Mouse (Mus musculus): ENCODE data around the gene Etv2.

Etv2 gene

GRCm38 (mm10) chr7:30614454-30614853 lies 21.2 kb downstream of the Etv2 start:
- in situ Hi-C loops (cut with MboI, MseI), result no loop called here

GRCm38 (mm10) chr7:30613529-30614112 lies 22.0 kb downstream of the Etv2 start:
- in situ Hi-C loops (cut with MboI, MseI), result no loop called here

- in situ Hi-C loops (cut with MboI, MseI), result no loop called here
Observed at GRCm38 (mm10) chr7:30612654-30613402, 22.8 kb downstream of the Etv2 start, which contains the start of gene Upk1a. Gene Upk1a (minus strand): TSS chr7:30612847.

- in situ Hi-C loops (cut with MboI, MseI), result no loop called here
Observed at GRCm38 (mm10) chr7:30610043-30610442, 25.6 kb downstream of the Etv2 start.

GRCm38 (mm10) chr7:30608476-30608875 lies 27.2 kb downstream of the Etv2 start:
- in situ Hi-C loops (cut with MboI, MseI), result no loop called here

- in situ Hi-C loops (cut with MboI, MseI), result no loop called here
Observed at GRCm38 (mm10) chr7:30607706-30608309, 27.8 kb downstream of the Etv2 start.

- in situ Hi-C loops (cut with MboI, MseI), result no loop called here
Observed at GRCm38 (mm10) chr7:30604944-30605343, 30.7 kb downstream of the Etv2 start.

- in situ Hi-C loops (cut with MboI, MseI), result no loop called here
Observed at GRCm38 (mm10) chr7:30604424-30604823, 31.2 kb downstream of the Etv2 start.

- in situ Hi-C loops (cut with MboI, MseI), result no loop called here
Observed at GRCm38 (mm10) chr7:30602583-30602982, 33.1 kb downstream of the Etv2 start.

- in situ Hi-C loops (cut with MboI, MseI), result no loop called here
Observed at GRCm38 (mm10) chr7:30600651-30601050, 35.0 kb downstream of the Etv2 start.

GRCm38 (mm10) chr7:30599933-30600353 lies 35.7 kb downstream of the Etv2 start:
- in situ Hi-C loops (cut with MboI, MseI), result loop anchor here (5.0 kb wide), 1 partner anchor 1793 kb away; the partner anchor contains the start of gene Hnrnpl

- in situ Hi-C loops (cut with MboI, MseI), result loop anchor here (5.0 kb wide), 1 partner anchor 1791 kb away; the partner anchor contains the start of gene Hnrnpl
Observed at GRCm38 (mm10) chr7:30598786-30599185, 36.9 kb downstream of the Etv2 start, which contains the start of gene Zbtb32. Gene Zbtb32 (minus strand): TSS chr7:30598909.

- in situ Hi-C loops (cut with MboI, MseI), result loop anchor here (5.0 kb wide), 1 partner anchor 1790 kb away; the partner anchor contains the start of gene Hnrnpl
Observed at GRCm38 (mm10) chr7:30596811-30597210, 38.8 kb downstream of the Etv2 start.

- in situ Hi-C loops (cut with MboI, MseI), result loop anchor here (5.0 kb wide), 1 partner anchor 1789 kb away; the partner anchor contains the start of gene Hnrnpl
Observed at GRCm38 (mm10) chr7:30596093-30596492, 39.6 kb downstream of the Etv2 start.

- in situ Hi-C loops (cut with MboI, MseI), result loop anchor here (5.0 kb wide), 1 partner anchor 1787 kb away; the partner anchor contains the start of gene Hnrnpl
Observed at GRCm38 (mm10) chr7:30594510-30595024, 41.1 kb downstream of the Etv2 start.

GRCm38 (mm10) chr7:30593579-30594509 lies 41.8 kb downstream of the Etv2 start:
- in situ Hi-C loops (cut with MboI, MseI), result no loop called here

GRCm38 (mm10) chr7:30592772-30593423 lies 42.8 kb downstream of the Etv2 start:
- in situ Hi-C loops (cut with MboI, MseI), result no loop called here

- in situ Hi-C loops (cut with MboI, MseI), result no loop called here
Observed at GRCm38 (mm10) chr7:30591605-30591951, 44.1 kb downstream of the Etv2 start.

GRCm38 (mm10) chr7:30590927-30591604 lies 44.6 kb downstream of the Etv2 start:
- in situ Hi-C loops (cut with MboI, MseI), result no loop called here
